9 mouse cellular contexts compared by ENCODE assay signal in genomic region chr8:122139784-122140183, GRCm38 (mm10).
DNase-seq lines count a peak whose midpoint lies in the region; ATAC-seq lines count a peak whose summit lies in the region.
"Had no signal": no experiment of that assay in that cellular context is flagged by ENCODE, and none has a peak within 500 bp of the region (broad histone marks: within the 10 kb centered on the region; RNA-seq: fewer than 3 reads in every experiment).

No protein-coding gene starts in this region.

- H3K27me3 ChIP-seq in intestine, embryonic 16.5 days (replicated peaks; ENCODE audit: control insufficient read depth, insufficient read depth, low read length), result no peaks in the 10 kb centered on the region
- peaks cover 4% of the 10 kb centered on the region; the same call in 1 of the 2 replicates for H3K27me3 ChIP-seq in liver, embryonic 15.5 days

- H3K27ac ChIP-seq in intestine, embryonic 16.5 days (ENCODE audit: low read length), result no peak overlapping the region
- H3K27ac ChIP-seq in liver, embryonic 15.5 days (replicated peaks), result no peak overlapping the region

- WGBS in intestine, embryonic 16.5 days, result 45% methylated on average over 5 of the region's 5 CpGs
- WGBS in liver, embryonic 15.5 days (ENCODE audit: insufficient replicate concordance), result 41% methylated on average over 5 of the region's 5 CpGs

- H3K36me3 ChIP-seq in intestine, embryonic 16.5 days (ENCODE audit: control insufficient read depth, insufficient read depth, low read length), result no peaks in the 10 kb centered on the region
- H3K36me3 ChIP-seq in liver, embryonic 15.5 days (replicated peaks), result no peaks in the 10 kb centered on the region

- ATAC-seq in intestine, embryonic 16.5 days, result peak; percentile 77
- peak; percentile 22; the same call in 1 of the 2 replicates for ATAC-seq in liver, embryonic 15.5 days (ENCODE audit: insufficient read depth)

- H3K4me1 ChIP-seq in intestine, embryonic 16.5 days (ENCODE audit: control insufficient read depth, insufficient read depth, low read length), result no peaks in the 10 kb centered on the region
- H3K4me1 ChIP-seq in liver, embryonic 15.5 days (replicated peaks), result no peaks in the 10 kb centered on the region

- no peak overlapping the region for H3K9ac ChIP-seq in intestine, embryonic 16.5 days (ENCODE audit: low read depth, low read length)
- H3K9ac ChIP-seq in liver, embryonic 15.5 days, result no peak overlapping the region

- DNase-seq in right cerebral cortex, adult 18-20 months, result peak; percentile 29
- DNase-seq in right cerebral cortex, postnatal 14 days, result no peak
- DNase-seq in c-Kit-positive CD71-positive TER-119-positive erythroid progenitor cells, embryonic 14.5 days (ENCODE audit: low spot score), result peak; percentile 13
- DNase-seq in gastrocnemius, adult 8-10 months (ENCODE audit: low spot score in 2 of 2), result peak; percentile 81 to 82
- DNase-seq in ovary, postnatal 10 days (ENCODE audit: low spot score), result peak; percentile 48
- peak; percentile 75 to 87 for DNase-seq in urinary bladder, postnatal 36 days (ENCODE audit: low spot score in 2 of 2)

- no peaks in the 10 kb centered on the region for H3K9me3 ChIP-seq in intestine, embryonic 16.5 days (ENCODE audit: control insufficient read depth, low read length)
- no peaks in the 10 kb centered on the region for H3K9me3 ChIP-seq in liver, embryonic 15.5 days (replicated peaks)

- no peak overlapping the region for H3K4me2 ChIP-seq in intestine, embryonic 16.5 days (ENCODE audit: low read depth, low read length)
- H3K4me2 ChIP-seq in liver, embryonic 15.5 days, result no peak overlapping the region

- no peak overlapping the region for H3K4me3 ChIP-seq in intestine, embryonic 16.5 days (ENCODE audit: low read length)
- H3K4me3 ChIP-seq in liver, embryonic 15.5 days (replicated peaks), result no peak overlapping the region
- H3K4me3 ChIP-seq: erythroblast, embryonic 14.5 days had no signal
